Mouse (Mus musculus) limb, embryonic 14.5 days (tissue): ENCODE measurements around the gene Slc35f6. TPM values are rescaled to one million over a fixed set of nuclear protein-coding genes. Genes with fewer than 3 reads are reported as not detected.

Experiments
- ATAC-seq: fragments of 200-750 bp; cut with Nextera tagmentation; 2 replicates; pipeline ENCODE4 v1.8.0; 2017; ENCODE audit warnings: low read depth, moderate number of reproducible peaks, moderate TSS enrichment; ENCODE audit not compliant: low FRiP score
- DNase-seq: peaks from one replicate; pipeline ENCODE4 v3.0.0-alpha.2; 2015; ENCODE audit warnings: low spot score
- H3K27ac ChIP-seq: fragments of 300-500 bp; sonication (generic); replicated peaks from 2 replicates; pipeline ENCODE4 v1.5.1; 2014; ENCODE audit warnings: low read depth, mild to moderate bottlenecking, low read length, moderate library complexity, mixed read lengths
- H3K27me3 ChIP-seq: fragments of 300-500 bp; sonication (generic); 2 replicates; pipeline ENCODE4 v1.6.1; 2014; ENCODE audit warnings: low read length, mixed read lengths; ENCODE audit not compliant: control insufficient read depth, insufficient read depth
- H3K36me3 ChIP-seq: fragments of 300-500 bp; sonication (generic); 2 replicates; pipeline ENCODE4 v1.6.1; 2014; ENCODE audit warnings: mild to moderate bottlenecking, low read length, moderate library complexity, mixed read lengths; ENCODE audit not compliant: control insufficient read depth, insufficient read depth
- H3K4me1 ChIP-seq: fragments of 300-500 bp; sonication (generic); 2 replicates; pipeline ENCODE4 v1.6.1; 2014; ENCODE audit warnings: antibody characterized with exemption, low read length, mixed read lengths; ENCODE audit not compliant: control insufficient read depth, insufficient read depth
- H3K4me2 ChIP-seq: fragments of 300-500 bp; sonication (generic); replicated peaks from 2 replicates; pipeline ENCODE4 v1.6.1; 2014; ENCODE audit warnings: low read depth, mild to moderate bottlenecking, low read length, moderate library complexity; ENCODE audit not compliant: severe bottlenecking
- H3K4me3 ChIP-seq: fragments of 300-500 bp; sonication (generic); replicated peaks from 2 replicates; pipeline ENCODE4 v1.5.1; 2014; ENCODE audit warnings: low read length
- H3K9ac ChIP-seq: fragments of 300-500 bp; sonication (generic); 2 replicates; pipeline ENCODE4 v1.6.1; 2014; ENCODE audit warnings: mild to moderate bottlenecking, low read depth, low read length, moderate library complexity; ENCODE audit not compliant: severe bottlenecking
- H3K9me3 ChIP-seq: fragments of 300-500 bp; sonication (generic); 2 replicates; pipeline ENCODE4 v1.6.1; 2016; ENCODE audit warnings: low read length; ENCODE audit not compliant: control insufficient read depth
- POLR2A ChIP-seq: fragments of 200-500 bp; IDR thresholded peaks from 2 replicates; pipeline ENCODE4 v1.8.0; 2012; ENCODE audit warnings: inconsistent platforms, mild to moderate bottlenecking, moderate library complexity, borderline replicate concordance; ENCODE audit not compliant: insufficient read depth, insufficient read length; ENCODE audit errors: extremely low read depth
- WGBS: fragments of 180-500 bp; shearing (Covaris S2); extraction: QIAGEN DNeasy Blood & Tissue Kit; methylation state at CpG from one replicate; pipeline ENCODE4 v1.1.7; 2014; 5-methylcytosine and 5-hydroxymethylcytosine counted together
- polyA plus RNA-seq, 2 experiments: library from polyadenylated mRNA; depleted of rRNA in 1 of 2; stranded (reverse) in 1 of 2; unstranded in 1 of 2; fragments of >200 nt; fragmentation: Nextera tagmentation in 1 of 2; extraction: Ambion mirVana in 1 of 2; gene quantifications; 2 replicates each; pipeline versions ENCODE4 v1.2.1 to v1.2.3; 2012 to 2014

The Slc35f6 gene
- polyA plus RNA-seq (2012; rRNA removed) = 35.4 and 53.6 TPM in 2 replicates
- 28.2 and 32.0 TPM in 2 replicates for polyA plus RNA-seq (2014; fragmentation: Nextera tagmentation; extraction: Ambion mirVana)

DNA sequence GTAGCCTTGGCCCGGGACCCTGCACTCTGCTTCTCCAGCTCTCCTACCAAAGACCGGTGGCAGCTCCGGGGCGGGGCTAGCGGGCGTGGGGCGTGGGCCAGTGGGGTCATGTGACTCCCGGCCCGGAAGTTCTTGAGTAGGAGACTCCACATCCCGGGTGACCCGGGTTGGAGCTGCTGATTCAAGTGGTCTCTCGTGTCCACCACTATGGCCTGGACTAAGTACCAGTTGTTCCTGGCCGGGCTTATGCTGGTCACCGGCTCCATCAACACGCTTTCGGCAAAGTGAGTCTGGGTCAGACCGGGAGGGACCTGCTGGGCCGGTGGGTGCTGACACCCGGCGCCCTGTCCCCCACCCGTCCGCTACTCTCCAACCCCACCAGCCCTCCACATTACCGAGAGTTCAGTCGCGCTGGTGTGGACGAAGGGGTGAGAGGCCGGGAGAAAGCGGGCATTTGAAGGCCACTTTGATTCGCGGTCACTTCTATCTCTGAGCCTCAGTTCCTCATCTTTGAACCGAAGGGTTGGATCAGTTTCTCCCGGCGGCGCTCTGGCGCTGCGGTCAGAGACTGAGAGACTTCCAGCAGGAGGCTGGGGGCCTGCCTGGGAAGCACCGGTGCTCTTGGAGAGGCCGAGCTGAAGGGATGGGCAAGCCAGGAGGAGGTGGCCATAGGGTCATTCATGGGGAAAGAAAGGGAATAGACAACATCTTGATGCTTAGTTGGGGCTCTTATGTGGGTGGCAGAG lies at the start of gene Slc35f6:
Slc35f6 (plus strand) TSS at position 119 of the 746 bp plus-strand sequence.
- peak; percentile 84 for DNase-seq

DNA sequence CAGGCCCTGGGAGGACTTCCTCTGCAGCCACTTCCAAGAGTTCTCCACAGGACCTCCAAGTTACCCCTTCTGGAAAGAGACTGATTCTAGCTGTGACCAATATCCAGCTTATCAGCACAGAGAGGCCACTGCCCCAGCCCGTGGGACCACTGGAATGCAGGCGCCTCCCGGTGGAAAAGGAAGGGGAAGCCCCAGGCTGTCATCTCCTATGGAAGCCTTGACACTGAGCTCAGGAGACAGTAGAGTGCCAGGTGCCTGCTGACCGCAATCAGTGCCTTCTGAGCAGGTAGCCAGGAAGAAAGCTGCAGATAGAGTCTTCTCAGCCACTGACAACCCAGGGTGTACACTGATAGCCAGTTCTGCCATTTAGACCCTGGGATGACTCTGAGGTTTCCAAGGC lies 46.3 kb upstream of the Slc35f6 start:
- ATAC-seq = no peak
- H3K9me3 ChIP-seq = no peaks in the 10 kb centered on the region
- no peak overlapping the region for H3K4me3 ChIP-seq
- H3K9ac ChIP-seq = no peak overlapping the region
- TF ChIP-seq POLR2A = no peak
- DNase-seq = no peak
- WGBS = 42% methylated on average over 4 of the region's 4 CpGs
- H3K4me1 ChIP-seq = no peaks in the 10 kb centered on the region
- H3K4me2 ChIP-seq = no peak overlapping the region
- no peak overlapping the region for H3K27ac ChIP-seq
- H3K36me3 ChIP-seq = no peaks in the 10 kb centered on the region
- no peaks in the 10 kb centered on the region for H3K27me3 ChIP-seq

More for the DNA sequence above, at the start of gene Slc35f6:
- Histone ChIP-seq H3K9ac (peak within 1 kb of the TSS; percentile 72), H3K4me3 (peak within 1 kb of the TSS; percentile 80), H3K27ac (no peak within 1 kb of the TSS), H3K4me2 (peak within 1 kb of the TSS; percentile 88), H3K9me3 (no peaks in the 10 kb centered on the region), H3K36me3 (no peaks in the 10 kb centered on the region), H3K27me3 (no peaks in the 10 kb centered on the region), H3K4me1 (peaks cover 12% of the 10 kb centered on the region)
- under 1% methylated on average over 34 of the region's 38 CpGs for WGBS
- peak; percentile 94 for ATAC-seq
- 0 out of 2 replicates have a peak, but pooled peaks have one; percentile 30 for TF ChIP-seq POLR2A

DNA sequence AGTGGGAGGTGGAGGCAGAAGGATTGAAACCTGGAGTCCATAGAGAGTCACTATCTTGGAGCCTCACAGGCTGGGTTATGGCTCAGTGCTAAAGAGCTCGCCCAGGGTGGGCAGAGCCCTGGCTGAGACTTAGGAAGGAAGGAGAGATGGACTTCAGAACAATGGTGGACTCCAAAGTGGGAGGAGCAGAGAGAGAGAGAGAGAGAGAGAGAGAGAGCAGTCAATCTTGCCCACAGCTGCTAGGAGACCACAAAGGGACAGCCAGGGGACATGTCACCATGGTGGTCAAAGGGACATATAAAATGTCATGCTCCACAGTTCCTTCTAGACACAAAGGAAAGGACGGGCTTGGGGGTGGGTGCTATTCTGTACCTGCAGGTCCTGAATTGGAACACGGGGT lies 44.5 kb upstream of the Slc35f6 start:
- ATAC-seq (no peak), DNase-seq (no peak)
- WGBS = 72% methylated on average over 3 of the region's 3 CpGs
- Histone ChIP-seq H3K4me2 (no peak overlapping the region), H3K27ac (no peak overlapping the region), H3K9ac (no peak overlapping the region), H3K4me3 (no peak overlapping the region), H3K36me3 (no peaks in the 10 kb centered on the region), H3K4me1 (no peaks in the 10 kb centered on the region), H3K9me3 (no peaks in the 10 kb centered on the region), H3K27me3 (no peaks in the 10 kb centered on the region)
- TF ChIP-seq POLR2A = no peak

GRCm38 (mm10) chr5:30603926-30604325 lies 43.8 kb upstream of the Slc35f6 start:
- DNase-seq (no peak), ATAC-seq (no peak)
- no peak overlapping the region for H3K9ac ChIP-seq
- no peak for TF ChIP-seq POLR2A
- H3K36me3 ChIP-seq = no peaks in the 10 kb centered on the region
- no peaks in the 10 kb centered on the region for H3K9me3 ChIP-seq
- no peaks in the 10 kb centered on the region for H3K27me3 ChIP-seq
- H3K27ac ChIP-seq = no peak overlapping the region
- no peak overlapping the region for H3K4me3 ChIP-seq
- WGBS = 59% methylated on average over 4 of the region's 4 CpGs
- no peaks in the 10 kb centered on the region for H3K4me1 ChIP-seq
- H3K4me2 ChIP-seq = no peak overlapping the region

- no peak for ATAC-seq
Observed at GRCm38 (mm10) chr5:30604769-30605188, 43.0 kb upstream of the Slc35f6 start.

More at GRCm38 (mm10) chr5:30604769-30605188, 43.0 kb upstream of the Slc35f6 start:
- H3K9ac ChIP-seq = no peak overlapping the region
- H3K9me3 ChIP-seq = no peaks in the 10 kb centered on the region
- no peaks in the 10 kb centered on the region for H3K27me3 ChIP-seq
- H3K4me3 ChIP-seq = no peak overlapping the region
- H3K36me3 ChIP-seq = no peaks in the 10 kb centered on the region
- no peak for DNase-seq
- H3K4me1 ChIP-seq = no peaks in the 10 kb centered on the region
- 74% methylated on average over 8 of the region's 8 CpGs for WGBS
- H3K27ac ChIP-seq = no peak overlapping the region
- no peak overlapping the region for H3K4me2 ChIP-seq
- no peak for TF ChIP-seq POLR2A
